Mouse (Mus musculus): ENCODE results near the gene Tiparp. TPM values are rescaled to one million over a fixed set of nuclear protein-coding genes. Genes with fewer than 3 reads are reported as not detected.

Tiparp gene
- polyA plus RNA-seq, 1 experiment from 2014 or later = 42.3 TPM

Other genes starting within 250 kb of the Tiparp start
- 272 and 305 TPM in 2 replicates for gene Ssr3, start 135.8 kb upstream of the Tiparp start, polyA plus RNA-seq (2014; fragmentation: Nextera tagmentation; extraction: Ambion mirVana)
- 11.7 and 12.3 TPM in 2 replicates for gene Lekr1, start 137.8 kb downstream of the Tiparp start, polyA plus RNA-seq (2014; fragmentation: Nextera tagmentation; extraction: Ambion mirVana)